Mouse (Mus musculus) hindbrain, embryonic 13.5 days (tissue): ENCODE data around the gene Adprhl2. TPM values are rescaled to one million over a fixed set of nuclear protein-coding genes. Genes with fewer than 3 reads are reported as not detected.

Experiments
- ATAC-seq: fragments of 200-750 bp; cut with Nextera tagmentation; 2 replicates; pipeline ENCODE4 v1.8.0; 2017; ENCODE audit warnings: moderate TSS enrichment; ENCODE audit not compliant: low FRiP score
- H3K27ac ChIP-seq: fragments of 300-500 bp; sonication (generic); 2 replicates; pipeline ENCODE4 v1.5.1; 2015; ENCODE audit warnings: inconsistent platforms, mild to moderate bottlenecking, moderate library complexity
- H3K27me3 ChIP-seq: fragments of 300-500 bp; sonication (generic); 2 replicates; pipeline ENCODE4 v1.6.1; 2015; ENCODE audit warnings: mild to moderate bottlenecking, inconsistent platforms
- H3K36me3 ChIP-seq: fragments of 300-500 bp; sonication (generic); 2 replicates; pipeline ENCODE4 v1.6.1; 2015; ENCODE audit warnings: mild to moderate bottlenecking, inconsistent platforms
- H3K4me1 ChIP-seq: fragments of 300-500 bp; sonication (generic); replicated peaks from 2 replicates; pipeline ENCODE4 v1.6.1; 2015; ENCODE audit warnings: inconsistent platforms
- H3K4me2 ChIP-seq: fragments of 300-500 bp; sonication (generic); 2 replicates; pipeline ENCODE4 v1.6.1; 2015; ENCODE audit warnings: inconsistent platforms, mild to moderate bottlenecking, moderate library complexity
- H3K4me3 ChIP-seq: fragments of 300-500 bp; sonication (generic); 2 replicates; pipeline ENCODE4 v1.5.1; 2015; ENCODE audit warnings: mild to moderate bottlenecking, inconsistent platforms
- H3K9ac ChIP-seq: fragments of 300-500 bp; sonication (generic); 2 replicates; pipeline ENCODE4 v1.6.1; 2015; ENCODE audit warnings: mild to moderate bottlenecking, inconsistent platforms
- H3K9me3 ChIP-seq: fragments of 300-500 bp; sonication (generic); 2 replicates; pipeline ENCODE4 v1.6.1; 2016; ENCODE audit warnings: inconsistent platforms
- WGBS: fragments of 180-500 bp; shearing (Covaris S2); methylation state at CpG from one replicate; pipeline ENCODE4 v1.1.7; 2015; 5-methylcytosine and 5-hydroxymethylcytosine counted together
- polyA plus RNA-seq: library from polyadenylated mRNA; unstranded; fragments of >200 nt; fragmentation: Nextera tagmentation; extraction: Ambion mirVana; gene quantifications from 2 replicates; pipeline ENCODE4 v1.2.1, GENCODE M21; 2015

The Adprhl2 gene
- polyA plus RNA-seq: 78.2 and 81.6 TPM in 2 replicates

DNA sequence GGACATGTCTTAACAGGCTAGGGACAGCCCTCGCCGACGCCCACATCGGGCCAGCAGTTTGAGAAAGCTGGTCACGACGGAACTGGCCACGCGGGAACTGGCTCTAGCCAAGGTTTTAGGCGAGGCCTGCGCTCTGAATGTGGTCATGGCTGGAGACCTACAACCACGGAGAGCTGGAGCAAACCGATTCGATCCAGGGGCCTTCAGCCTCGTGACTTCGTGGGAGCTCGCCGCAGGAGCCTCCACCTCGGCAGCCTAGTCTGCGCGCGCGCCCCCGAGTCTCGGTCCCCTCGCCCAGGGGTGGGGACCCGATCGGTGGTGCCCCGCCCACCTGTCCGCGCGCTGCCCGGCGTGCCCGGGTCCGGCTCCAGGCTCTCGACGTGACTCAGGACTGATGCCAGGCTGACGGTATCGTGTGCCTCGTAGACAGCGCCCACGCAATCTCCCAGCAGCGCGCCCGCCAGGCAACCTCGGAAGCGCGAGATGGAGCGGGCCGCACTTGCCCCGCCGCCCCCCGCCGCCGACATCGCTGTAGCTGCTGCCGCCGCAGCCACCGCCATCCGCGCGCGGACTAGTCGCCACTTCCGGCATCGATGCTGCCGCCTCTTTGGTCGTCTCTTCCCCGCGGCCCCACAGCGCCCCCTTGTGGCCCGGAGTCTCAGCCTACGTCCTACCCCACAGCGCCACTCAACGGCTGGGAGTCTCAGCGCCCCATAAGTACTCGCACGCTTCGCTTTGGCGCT is at the start of gene Adprhl2:
TSS of gene Adprhl2 (minus strand) at position 593 of the 743 bp plus-strand sequence.
- H3K4me1 ChIP-seq: peaks cover 37% of the 10 kb centered on the region
- H3K4me3 ChIP-seq: peak within 1 kb of the TSS; percentile 80
- no peaks in the 10 kb centered on the region for H3K9me3 ChIP-seq
- WGBS: under 1% methylated on average over 80 of the region's 80 CpGs
- peak within 1 kb of the TSS; percentile 91 for H3K9ac ChIP-seq
- H3K27ac ChIP-seq: peak within 1 kb of the TSS; percentile 90
- peaks cover 36% of the 10 kb centered on the region for H3K27me3 ChIP-seq
- peak; percentile 83 for ATAC-seq
- peak within 1 kb of the TSS; percentile 94 for H3K4me2 ChIP-seq
- peaks cover 34% of the 10 kb centered on the region for H3K36me3 ChIP-seq

DNA sequence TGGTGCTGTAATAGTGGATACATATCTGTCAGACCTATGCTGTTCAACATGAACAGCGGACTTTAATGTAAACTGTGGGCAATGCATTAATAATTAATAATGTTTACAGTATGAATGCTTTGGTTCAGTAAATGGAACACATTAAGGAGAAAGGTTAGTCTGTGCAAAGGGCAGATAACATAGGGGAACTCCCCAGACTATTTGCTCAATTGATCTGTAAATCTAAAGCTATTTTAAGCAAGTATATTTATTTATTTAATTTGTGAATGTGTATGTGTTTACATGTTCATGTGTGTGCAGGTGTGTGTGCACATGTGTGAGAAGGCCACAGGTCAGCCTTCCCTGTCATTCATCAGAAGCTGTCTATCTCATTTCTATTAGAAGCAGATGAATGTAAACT is 38.6 kb upstream of the Adprhl2 start:
- no peak overlapping the region for H3K4me3 ChIP-seq
- no peak overlapping the region for H3K9ac ChIP-seq
- no peaks in the 10 kb centered on the region for H3K4me1 ChIP-seq
- no peaks in the 10 kb centered on the region for H3K27me3 ChIP-seq
- peaks cover 60% of the 10 kb centered on the region for H3K36me3 ChIP-seq
- no peak overlapping the region for H3K4me2 ChIP-seq
- H3K9me3 ChIP-seq: no peaks in the 10 kb centered on the region
- ATAC-seq: no peak
- 93% methylated on average over 1 of the region's 1 CpGs for WGBS
- H3K27ac ChIP-seq: no peak overlapping the region

DNA sequence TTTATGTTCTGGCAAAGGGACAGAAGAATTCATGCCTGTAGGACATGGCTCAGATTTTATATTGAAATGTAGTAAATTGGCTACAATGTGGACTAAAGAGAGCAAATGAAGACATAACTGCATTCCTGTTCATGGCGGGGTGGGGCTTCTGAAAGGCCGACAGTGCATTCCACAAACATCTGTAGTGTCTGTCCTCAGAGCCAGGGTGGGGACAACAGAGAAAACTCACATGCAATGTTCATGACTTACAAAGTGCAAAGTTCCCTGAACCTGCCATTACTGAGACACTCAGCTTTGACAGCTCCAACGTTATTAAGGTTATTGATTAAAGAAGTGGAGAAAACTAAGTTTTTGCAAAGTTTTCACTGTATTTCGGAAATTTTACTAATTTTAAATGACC is 21.9 kb upstream of the Adprhl2 start:
- Histone ChIP-seq H3K4me3 (no peak overlapping the region), H3K27me3 (no peaks in the 10 kb centered on the region), H3K36me3 (peaks cover 31% of the 10 kb centered on the region), H3K9ac (no peak overlapping the region), H3K27ac (no peak overlapping the region), H3K4me2 (no peak overlapping the region), H3K4me1 (no peaks in the 10 kb centered on the region), H3K9me3 (no peaks in the 10 kb centered on the region)
- no peak for ATAC-seq
- WGBS: 82% methylated on average over 4 of the region's 4 CpGs

DNA sequence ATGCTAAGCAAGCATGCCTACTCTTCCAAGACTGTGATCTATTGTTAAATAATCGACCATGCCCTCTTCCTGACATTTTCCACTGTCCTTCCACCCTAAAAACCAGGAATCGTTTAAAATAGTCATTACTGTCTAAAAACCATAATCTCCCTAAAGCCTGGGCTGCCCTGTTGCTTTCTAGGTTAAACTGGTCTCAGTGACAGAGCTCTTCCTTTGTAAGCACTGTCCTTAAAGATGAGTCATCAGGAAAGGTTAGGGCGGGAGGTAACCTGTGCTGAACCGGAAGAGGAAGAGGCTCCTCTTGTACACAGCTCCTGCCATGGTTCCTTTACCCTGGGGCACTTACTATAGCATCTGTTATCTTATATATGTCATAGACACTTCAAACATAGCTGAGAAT is 18.0 kb upstream of the Adprhl2 start:
- Histone ChIP-seq H3K27me3 (no peaks in the 10 kb centered on the region), H3K27ac (no peak overlapping the region), H3K4me3 (no peak overlapping the region), H3K4me2 (no peak overlapping the region), H3K9ac (no peak overlapping the region), H3K4me1 (no peaks in the 10 kb centered on the region), H3K9me3 (no peaks in the 10 kb centered on the region), H3K36me3 (peaks cover 12% of the 10 kb centered on the region)
- WGBS: 43% methylated on average over 4 of the region's 4 CpGs
- ATAC-seq: no peak

DNA sequence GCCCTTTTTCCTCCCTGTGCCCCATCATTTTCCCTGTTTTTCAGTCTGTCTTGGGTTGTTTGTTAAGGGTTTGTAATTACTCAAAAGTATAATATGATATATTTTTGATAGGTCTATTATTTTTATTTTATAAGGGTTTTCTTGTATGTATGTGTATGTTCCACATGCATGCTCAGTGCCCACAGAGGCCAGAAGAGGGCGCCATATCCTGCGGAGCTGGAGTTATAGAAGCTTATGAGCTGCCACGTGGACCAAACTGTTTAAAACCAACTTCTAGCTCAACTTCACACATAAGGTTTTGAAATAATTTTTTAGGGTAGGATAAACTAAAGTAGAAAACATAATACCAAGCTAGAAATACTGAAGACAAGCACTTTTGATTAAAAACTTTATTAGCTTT is 10.9 kb upstream of the Adprhl2 start:
- WGBS: 52% methylated on average over 3 of the region's 3 CpGs
- H3K9me3 ChIP-seq: no peaks in the 10 kb centered on the region
- no peak overlapping the region for H3K27ac ChIP-seq
- no peak overlapping the region for H3K4me2 ChIP-seq
- no peak for ATAC-seq
- no peaks in the 10 kb centered on the region for H3K27me3 ChIP-seq
- H3K4me3 ChIP-seq: no peak overlapping the region
- H3K9ac ChIP-seq: no peak overlapping the region
- H3K4me1 ChIP-seq: no peaks in the 10 kb centered on the region
- H3K36me3 ChIP-seq: peaks cover 11% of the 10 kb centered on the region; the same call in 1 of the 2 replicates

DNA sequence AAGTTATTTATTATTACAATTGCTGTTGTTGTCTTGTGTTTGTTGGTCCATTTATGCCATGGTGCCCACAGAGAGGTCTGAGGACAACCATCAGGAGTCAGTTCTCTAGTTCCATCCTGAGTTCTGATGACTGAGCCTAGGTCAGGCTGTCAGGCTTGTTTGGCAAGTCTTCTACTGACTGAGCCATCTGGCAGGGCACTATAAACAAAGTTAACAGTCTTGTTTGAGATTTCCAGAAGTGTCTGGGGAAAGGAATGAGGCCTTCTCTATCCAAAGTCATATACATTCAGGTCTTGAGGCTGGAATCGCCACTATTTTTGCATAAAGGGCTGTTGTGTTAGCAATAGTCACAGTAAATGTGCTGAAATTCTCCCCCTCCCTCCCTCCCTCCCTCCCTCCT is 10.2 kb upstream of the Adprhl2 start:
- Histone ChIP-seq H3K36me3 (peaks cover 11% of the 10 kb centered on the region; the same call in 1 of the 2 replicates), H3K9ac (no peak overlapping the region), H3K9me3 (no peaks in the 10 kb centered on the region), H3K4me2 (no peak overlapping the region), H3K4me3 (no peak overlapping the region), H3K27me3 (no peaks in the 10 kb centered on the region), H3K27ac (no peak overlapping the region), H3K4me1 (no peaks in the 10 kb centered on the region)
- no peak for ATAC-seq
- 79% methylated on average over 1 of the region's 1 CpGs for WGBS

DNA sequence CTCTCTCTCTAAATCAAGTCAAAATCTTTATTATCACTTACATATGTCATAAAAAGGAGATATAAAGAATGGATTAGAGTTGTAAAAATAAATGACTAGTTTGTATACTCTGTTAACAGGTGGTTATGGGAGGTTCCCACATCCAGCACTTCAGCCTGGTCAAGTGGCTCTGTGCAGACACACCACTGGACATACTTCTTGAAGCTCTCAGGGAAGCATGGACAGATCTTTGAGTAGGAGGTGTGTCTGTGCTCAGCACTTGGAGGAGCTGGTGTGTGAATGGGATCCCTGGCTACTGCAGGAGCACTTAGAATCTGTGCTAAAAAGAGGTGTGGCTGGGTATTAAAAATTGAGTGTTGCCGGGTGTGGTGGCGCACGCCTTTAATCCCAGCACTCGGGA is 8.8 kb upstream of the Adprhl2 start:
- 94% methylated on average over 4 of the region's 4 CpGs for WGBS

DNA sequence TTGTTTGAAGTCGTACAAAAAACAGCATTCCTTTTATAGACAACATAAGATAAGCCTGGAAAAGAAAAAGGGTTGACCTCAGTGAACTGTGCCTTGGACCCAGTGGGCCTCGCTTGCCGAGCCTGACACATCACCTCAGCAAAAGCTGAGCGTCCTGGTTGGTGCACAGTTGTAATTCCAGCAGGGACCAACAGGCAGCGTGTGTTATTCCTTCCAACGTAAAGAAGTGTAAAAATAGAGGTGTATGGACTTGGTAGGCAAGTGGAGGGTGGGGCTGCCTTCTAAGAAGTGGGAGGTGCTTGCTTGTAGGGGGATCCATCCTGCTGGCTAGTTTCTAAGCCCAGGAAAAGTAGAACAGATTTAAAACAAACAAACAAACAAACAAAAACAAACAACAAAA is 4.5 kb upstream of the Adprhl2 start:
- H3K27me3 ChIP-seq: peaks cover 39% of the 10 kb centered on the region
- H3K4me3 ChIP-seq: no peak overlapping the region
- H3K4me1 ChIP-seq: peaks cover 18% of the 10 kb centered on the region
- H3K36me3 ChIP-seq: no peaks in the 10 kb centered on the region
- WGBS: 25% methylated on average over 6 of the region's 6 CpGs
- H3K9me3 ChIP-seq: no peaks in the 10 kb centered on the region
- H3K9ac ChIP-seq: no peak overlapping the region
- H3K27ac ChIP-seq: no peak overlapping the region
- no peak for ATAC-seq
- H3K4me2 ChIP-seq: no peak overlapping the region

More for the DNA sequence above, 8.8 kb upstream of the Adprhl2 start:
- Histone ChIP-seq H3K9me3 (no peaks in the 10 kb centered on the region), H3K27me3 (peaks cover 10% of the 10 kb centered on the region), H3K36me3 (peaks cover 7% of the 10 kb centered on the region; the same call in 1 of the 2 replicates), H3K4me3 (no peak overlapping the region), H3K4me1 (peaks cover 3% of the 10 kb centered on the region), H3K27ac (no peak overlapping the region), H3K4me2 (no peak overlapping the region), H3K9ac (no peak overlapping the region)
- ATAC-seq: no peak

DNA sequence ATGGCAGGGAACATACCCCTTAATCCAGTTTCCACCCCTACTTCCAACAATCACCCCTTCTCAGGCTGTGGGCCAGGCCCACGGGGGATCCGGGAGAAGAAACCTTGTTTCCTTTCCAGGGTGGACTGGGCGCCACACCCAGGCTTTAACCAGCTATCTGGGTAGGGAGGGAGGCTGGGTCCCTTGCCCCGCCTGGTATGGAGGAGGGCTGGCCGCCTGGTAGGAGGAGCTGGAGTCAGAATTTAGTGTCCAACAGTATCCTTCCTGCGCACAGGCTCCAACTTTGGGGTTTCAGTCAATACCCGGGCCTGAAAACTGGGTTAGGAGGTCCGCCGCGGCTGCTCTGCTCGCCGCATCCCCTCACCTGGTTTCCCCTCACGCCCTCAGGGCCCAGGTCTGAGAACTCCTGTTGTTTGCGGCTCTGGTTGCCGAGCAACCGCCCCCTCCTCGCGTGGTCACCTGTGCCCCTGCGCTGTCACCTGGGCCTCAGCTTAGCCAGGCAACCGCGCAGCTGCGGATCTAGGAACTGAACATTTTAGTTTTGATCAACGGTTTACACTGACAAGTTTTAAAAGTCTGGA is 3.9 kb upstream of the Adprhl2 start, which contains the start of gene Tekt2:
TSS of gene Tekt2 (minus strand) at position 408 of the 581 bp plus-strand sequence.
- no peaks in the 10 kb centered on the region for H3K9me3 ChIP-seq
- H3K4me2 ChIP-seq: peak within 1 kb of the TSS; percentile 20
- no peak within 1 kb of the TSS for H3K4me3 ChIP-seq
- H3K9ac ChIP-seq: peak within 1 kb of the TSS; percentile 36
- H3K4me1 ChIP-seq: peaks cover 25% of the 10 kb centered on the region
- WGBS: 12% methylated on average over 23 of the region's 23 CpGs
- ATAC-seq: no peak
- H3K36me3 ChIP-seq: no peaks in the 10 kb centered on the region
- peaks cover 39% of the 10 kb centered on the region for H3K27me3 ChIP-seq
- H3K27ac ChIP-seq: no peak within 1 kb of the TSS

DNA sequence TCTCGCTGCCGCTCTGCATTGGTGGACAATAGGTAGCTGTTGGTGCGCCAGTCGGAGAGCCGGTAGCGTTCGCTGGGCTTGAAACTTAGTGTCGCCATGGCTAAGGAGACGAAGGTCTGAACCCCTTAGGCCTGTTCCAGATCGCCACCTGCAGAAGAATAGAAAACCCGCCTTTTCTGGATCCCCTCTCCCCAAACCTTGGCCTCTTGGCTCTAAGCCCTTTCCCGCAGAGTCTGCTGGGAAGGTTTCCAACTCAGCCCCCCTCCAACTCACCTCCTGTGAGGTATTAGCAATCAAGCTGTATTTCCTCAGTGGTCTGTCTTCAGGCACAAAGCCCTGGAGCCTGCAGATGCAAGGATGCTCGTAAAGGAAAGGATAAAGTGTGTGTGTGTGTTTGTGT is 3.4 kb upstream of the Adprhl2 start:
- H3K4me2 ChIP-seq: 0 out of 2 replicates have a peak overlapping the region, but pooled peaks have one; percentile 20
- peaks cover 30% of the 10 kb centered on the region for H3K4me1 ChIP-seq
- no peak for ATAC-seq
- no peaks in the 10 kb centered on the region for H3K9me3 ChIP-seq
- peak overlapping the region; percentile 36 for H3K9ac ChIP-seq
- H3K27ac ChIP-seq: no peak overlapping the region
- H3K36me3 ChIP-seq: 0 out of 2 replicates have a peak, but pooled peaks cover under 1% of the 10 kb centered on the region
- 26% methylated on average over 13 of the region's 13 CpGs for WGBS
- H3K4me3 ChIP-seq: no peak overlapping the region
- peaks cover 39% of the 10 kb centered on the region for H3K27me3 ChIP-seq

DNA sequence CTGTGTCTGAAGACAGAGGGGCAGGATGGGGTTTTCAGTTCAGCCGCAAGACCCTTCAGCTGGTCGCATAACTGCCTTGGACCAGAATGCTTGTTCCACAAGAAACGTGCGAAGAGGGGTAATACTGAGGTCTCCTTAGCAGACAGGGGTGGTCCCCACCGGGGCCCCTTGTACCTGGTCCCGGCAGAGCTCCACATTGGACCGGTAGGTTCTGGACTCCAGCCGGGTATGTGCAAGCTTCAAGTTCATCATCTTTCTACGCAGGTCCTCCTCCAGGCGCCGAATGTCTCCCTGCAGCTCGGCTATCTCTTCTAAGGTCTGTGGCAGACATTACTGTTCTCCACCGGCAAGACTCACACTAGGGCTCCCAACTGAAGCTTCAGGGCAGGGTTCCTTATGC is 1.1 kb upstream of the Adprhl2 start:
- Histone ChIP-seq H3K4me2 (no peak overlapping the region), H3K9ac (no peak overlapping the region), H3K4me3 (no peak overlapping the region), H3K27ac (no peak overlapping the region), H3K27me3 (peaks cover 39% of the 10 kb centered on the region), H3K36me3 (peaks cover 20% of the 10 kb centered on the region), H3K4me1 (peaks cover 37% of the 10 kb centered on the region), H3K9me3 (no peaks in the 10 kb centered on the region)
- WGBS: 96% methylated on average over 13 of the region's 13 CpGs
- ATAC-seq: no peak

DNA sequence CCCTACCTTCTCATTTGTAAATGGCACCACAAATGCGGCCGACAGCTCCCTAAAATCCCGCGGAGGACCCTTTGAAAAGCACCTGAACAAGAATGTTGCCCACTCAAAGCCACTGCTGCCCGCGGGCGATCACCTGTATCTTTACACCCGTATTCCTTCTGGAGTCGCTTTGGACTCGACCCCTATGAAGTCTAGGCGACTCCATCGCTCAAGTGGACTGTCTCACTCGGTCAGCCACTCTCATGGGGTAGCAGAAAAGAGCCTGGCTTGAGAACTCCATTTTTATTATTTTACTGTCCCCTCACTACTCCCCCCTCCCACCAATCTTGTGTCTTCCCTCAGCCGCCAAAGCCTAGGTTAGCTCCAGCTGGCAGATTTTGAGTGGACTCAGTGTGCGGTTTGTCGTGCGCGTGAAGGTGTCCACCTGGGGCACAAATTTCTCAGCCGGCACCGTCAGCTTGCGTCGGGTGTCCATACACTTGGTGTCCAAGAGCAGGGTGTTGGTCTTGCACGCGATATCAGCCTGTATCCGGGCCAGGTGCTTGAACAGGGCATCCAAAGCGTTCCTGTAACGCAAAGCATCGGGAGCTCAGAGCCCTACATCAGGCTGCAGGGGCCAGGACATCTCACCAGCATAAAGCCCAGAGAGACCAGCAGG is 480 bp upstream of the Adprhl2 start:
- 57% methylated on average over 28 of the region's 28 CpGs for WGBS

More for the DNA sequence above, 480 bp upstream of the Adprhl2 start:
- H3K9ac ChIP-seq: peak overlapping the region; percentile 14; the same call in 1 of the 2 replicates
- H3K4me1 ChIP-seq: peaks cover 37% of the 10 kb centered on the region
- peaks cover 27% of the 10 kb centered on the region for H3K36me3 ChIP-seq
- H3K4me3 ChIP-seq: peak overlapping the region; percentile 80
- peaks cover 39% of the 10 kb centered on the region for H3K27me3 ChIP-seq
- no peak overlapping the region for H3K27ac ChIP-seq
- peak; percentile 22; the same call in 1 of the 2 replicates for ATAC-seq
- peak overlapping the region; percentile 94 for H3K4me2 ChIP-seq
- no peaks in the 10 kb centered on the region for H3K9me3 ChIP-seq
